Mouse (Mus musculus) inflammation-experienced regulatory T-cells, adult 6 months (primary cell): ENCODE data around the gene Ccnd2. TPM values are rescaled to one million over a fixed set of nuclear protein-coding genes. Genes with fewer than 3 reads are reported as not detected.

Source experiments
- ATAC-seq: one replicate; pipeline ENCODE4 v1.8.0; 2017
- polyA plus RNA-seq, 3 experiments: library from polyadenylated mRNA; unstranded; fragments of 100-300 nt; shearing (Covaris generic); gene quantifications; one replicate each; pipeline ENCODE4 v1.2.1; 2017

Gene Ccnd2
- polyA plus RNA-seq: 100 to 1,000 TPM; 622 to 765 (median 747) TPM

DNA sequence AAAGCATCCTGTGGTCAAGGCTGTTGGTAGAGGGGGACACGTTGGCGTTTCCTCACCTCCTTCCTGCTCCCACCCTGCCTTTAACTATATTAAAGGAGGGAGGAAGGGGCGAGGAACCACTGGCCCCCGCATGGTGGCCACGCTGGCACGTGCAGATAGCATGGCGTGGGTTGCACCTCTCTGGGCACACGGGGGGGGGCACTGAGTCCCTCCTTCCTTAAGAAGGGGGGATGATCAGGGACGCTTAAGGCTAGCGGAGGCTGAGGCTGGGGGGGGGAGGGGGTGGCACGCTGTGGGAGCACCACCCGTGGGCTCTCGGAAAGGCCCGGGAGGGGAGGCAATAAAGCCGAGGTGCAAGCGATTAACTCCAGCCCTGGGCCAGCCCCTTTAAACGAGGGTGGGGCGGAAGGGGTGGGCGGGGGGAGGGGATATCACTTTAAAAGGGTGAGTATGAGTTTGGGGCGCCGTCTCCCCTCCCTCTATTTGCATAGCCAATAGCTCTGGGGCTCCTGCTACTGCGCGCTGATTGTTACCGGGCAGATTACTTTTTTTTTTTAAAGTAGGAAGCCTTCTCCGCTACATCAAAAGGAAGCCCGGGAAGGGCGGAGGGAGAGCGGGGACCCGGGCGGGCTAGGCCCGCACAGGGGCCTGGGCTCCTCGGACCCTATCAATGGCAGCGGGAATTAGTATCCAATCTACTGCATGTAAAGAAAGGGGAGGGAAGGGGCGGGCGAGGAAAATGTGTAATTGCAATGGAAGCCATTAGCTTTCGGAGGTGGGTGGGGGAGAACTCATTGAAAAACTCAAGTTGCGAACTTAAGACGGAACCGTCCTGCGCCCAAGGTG lies at the start of gene Ccnd2:
Gene Ccnd2, minus strand, starts transcription at position 88 of the 846 bp plus-strand sequence.
- ATAC-seq: peak; percentile 53

DNA sequence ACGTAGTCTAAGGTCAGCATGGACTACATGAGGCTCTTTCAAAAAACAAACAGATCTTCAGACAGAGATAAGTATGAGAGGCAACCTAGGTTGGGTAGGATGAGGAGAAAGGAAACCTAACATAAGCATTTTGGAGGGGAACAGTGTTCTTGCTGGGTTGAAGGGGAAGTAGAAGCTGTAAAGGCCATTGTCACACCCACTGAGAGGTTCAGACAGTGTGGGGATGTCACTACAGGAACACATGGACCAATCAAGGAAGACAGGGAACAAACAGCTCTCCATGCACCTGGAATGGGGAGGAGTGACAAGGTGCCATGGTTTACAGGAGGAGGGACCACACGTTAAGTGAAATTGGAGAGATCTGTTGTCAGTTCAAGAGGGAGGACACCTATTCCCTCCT lies 45.0 kb upstream of the Ccnd2 start:
- no peak for ATAC-seq

GRCm38 (mm10) chr6:127181296-127181695 lies 29.3 kb upstream of the Ccnd2 start:
- ATAC-seq: no peak

GRCm38 (mm10) chr6:127179056-127179759 lies 27.2 kb upstream of the Ccnd2 start:
- ATAC-seq: no peak

DNA sequence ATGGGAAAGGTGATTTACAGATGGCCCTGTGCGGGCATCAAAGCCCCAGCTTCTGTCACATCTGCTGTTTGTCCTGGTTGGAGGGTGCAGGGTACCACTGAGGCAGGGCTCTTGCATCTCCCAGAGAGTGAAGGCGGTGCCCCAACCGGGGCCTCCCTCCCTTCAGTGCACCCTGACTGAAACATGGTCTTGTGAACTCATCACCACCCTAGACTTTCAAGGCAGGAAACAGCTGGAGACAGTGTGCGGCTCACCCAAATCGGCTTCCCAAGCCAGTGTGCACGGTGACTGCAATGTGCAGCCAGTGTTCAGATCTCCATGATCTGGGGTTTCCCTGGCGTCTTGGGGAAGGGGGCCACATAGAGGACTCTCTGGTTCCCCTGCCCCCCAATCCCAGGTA lies 26.0 kb upstream of the Ccnd2 start:
- ATAC-seq: no peak

DNA sequence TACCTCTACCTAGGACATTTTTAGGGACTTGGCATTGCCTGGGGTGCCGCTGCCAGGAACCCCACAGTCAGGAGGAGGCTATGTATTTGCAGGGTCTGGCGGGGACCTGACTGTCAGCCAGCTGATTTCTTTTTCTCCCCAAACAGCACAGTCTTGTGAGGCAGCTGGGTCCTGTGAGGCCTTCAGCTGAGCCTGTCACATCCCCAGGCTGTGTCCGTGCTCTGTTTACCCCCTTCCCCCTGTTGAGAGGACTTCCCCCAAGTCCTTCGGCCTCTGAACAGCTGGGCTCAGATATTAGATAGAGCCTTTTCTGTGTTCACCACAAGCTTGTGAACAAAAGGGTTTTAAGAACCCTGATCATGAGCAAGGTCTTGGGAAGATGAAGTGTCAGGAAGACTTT lies 25.4 kb upstream of the Ccnd2 start:
- ATAC-seq: no peak

- ATAC-seq: no peak
Measured at GRCm38 (mm10) chr6:127172461-127172860, 20.5 kb upstream of the Ccnd2 start.

DNA sequence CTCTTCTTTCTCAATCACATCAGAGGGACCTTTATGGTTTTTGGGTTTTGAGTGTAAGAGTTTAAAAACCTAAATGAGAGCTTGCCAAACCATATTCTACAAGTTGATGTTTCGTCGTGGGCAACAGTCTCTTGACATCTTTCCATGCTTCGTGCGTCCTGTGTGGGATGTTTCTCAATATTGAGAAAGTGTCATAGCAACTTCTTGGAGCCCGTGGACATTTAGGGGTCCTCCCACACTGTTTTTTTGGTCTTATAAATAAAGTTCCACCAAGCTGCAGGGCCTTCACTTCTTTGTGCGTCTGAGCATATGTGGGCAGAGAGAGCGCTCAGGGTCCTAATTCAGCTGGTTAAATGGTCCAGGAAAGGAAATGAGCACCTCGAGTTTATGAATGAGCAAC lies 18.7 kb upstream of the Ccnd2 start:
- ATAC-seq: no peak

DNA sequence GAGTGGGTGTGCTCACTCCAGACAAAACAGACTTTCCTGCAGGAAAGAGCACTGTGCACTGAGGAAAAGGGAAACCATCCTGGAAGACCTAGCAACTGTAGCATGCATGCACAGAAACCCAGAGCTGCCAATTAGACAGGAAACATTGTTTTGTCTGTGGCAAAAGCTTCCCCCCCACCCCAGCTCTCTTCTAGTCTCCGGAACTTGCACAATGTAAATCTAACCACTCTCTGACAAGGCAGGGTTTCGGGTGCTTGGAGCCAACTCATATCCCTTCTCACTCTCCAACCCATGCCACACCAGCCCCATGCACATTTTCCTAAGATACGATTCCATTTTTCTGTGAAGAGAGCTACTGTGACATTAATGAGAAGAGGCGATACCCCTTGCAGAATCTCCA lies 13.7 kb upstream of the Ccnd2 start:
- peak; percentile 52 for ATAC-seq

DNA sequence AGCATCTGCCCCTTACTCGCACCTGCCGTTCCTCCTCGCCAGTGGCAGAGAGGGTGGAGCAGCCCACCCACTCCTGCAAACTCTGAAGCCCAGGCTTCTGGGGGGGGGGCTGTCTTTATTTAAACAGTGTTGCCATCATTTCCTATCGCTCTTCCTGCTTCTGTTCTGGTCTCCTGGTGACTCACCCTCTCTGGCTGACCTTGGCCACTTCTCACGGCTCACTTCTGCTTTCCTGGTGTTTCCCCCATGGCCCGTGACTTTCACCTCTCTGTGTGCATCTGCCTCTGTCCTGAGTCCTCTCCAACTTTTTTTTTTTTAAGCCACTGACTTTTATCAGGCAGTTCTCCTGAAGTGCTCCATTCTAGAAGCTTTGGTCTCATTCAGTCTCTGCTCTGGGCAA lies 10.8 kb upstream of the Ccnd2 start:
- ATAC-seq: no peak

GRCm38 (mm10) chr6:127157321-127157720 lies 5.3 kb upstream of the Ccnd2 start:
- no peak for ATAC-seq

- peak; percentile 23 for ATAC-seq
Measured at GRCm38 (mm10) chr6:127155468-127155867, 3.5 kb upstream of the Ccnd2 start.

- peak; percentile 20 for ATAC-seq
Measured at GRCm38 (mm10) chr6:127154708-127155268, 2.8 kb upstream of the Ccnd2 start.

DNA sequence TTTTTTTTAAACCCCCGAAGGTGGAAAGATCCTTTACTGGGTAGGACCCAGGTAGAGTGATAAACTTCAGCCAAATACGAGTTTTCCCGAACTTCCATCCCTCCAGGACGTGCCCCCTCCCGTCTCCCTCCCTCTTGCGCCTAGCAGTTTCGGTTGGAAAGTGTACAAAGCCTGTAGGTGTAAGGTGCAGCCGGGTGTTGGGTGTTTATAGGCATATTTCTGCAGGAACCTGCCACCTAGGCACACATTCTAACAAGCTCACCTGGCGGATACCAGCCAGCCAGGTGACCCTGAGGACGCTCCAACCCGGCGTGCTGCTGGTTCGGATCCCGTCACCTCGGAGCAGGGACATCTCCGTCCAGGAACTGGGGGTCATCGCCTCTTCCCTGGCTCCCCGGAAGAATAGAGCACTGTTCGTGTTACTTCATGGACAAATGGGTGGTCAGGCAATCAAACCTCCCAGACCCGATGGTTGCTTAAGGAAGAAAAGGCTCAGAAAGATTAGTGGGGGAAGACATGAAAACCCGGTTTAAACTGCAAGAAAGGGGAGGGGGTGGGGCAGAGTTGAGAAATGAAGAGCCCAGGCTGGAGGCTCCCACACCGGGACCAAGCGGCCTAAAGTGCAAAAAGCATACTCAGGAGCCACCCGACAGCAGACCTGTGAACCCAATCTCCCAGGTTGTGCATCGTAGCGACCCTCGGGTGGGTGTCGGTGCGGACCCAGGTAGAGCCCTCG lies 2.1 kb upstream of the Ccnd2 start:
- no peak for ATAC-seq

GRCm38 (mm10) chr6:127153296-127153800 lies 1.4 kb upstream of the Ccnd2 start:
- ATAC-seq: no peak

DNA sequence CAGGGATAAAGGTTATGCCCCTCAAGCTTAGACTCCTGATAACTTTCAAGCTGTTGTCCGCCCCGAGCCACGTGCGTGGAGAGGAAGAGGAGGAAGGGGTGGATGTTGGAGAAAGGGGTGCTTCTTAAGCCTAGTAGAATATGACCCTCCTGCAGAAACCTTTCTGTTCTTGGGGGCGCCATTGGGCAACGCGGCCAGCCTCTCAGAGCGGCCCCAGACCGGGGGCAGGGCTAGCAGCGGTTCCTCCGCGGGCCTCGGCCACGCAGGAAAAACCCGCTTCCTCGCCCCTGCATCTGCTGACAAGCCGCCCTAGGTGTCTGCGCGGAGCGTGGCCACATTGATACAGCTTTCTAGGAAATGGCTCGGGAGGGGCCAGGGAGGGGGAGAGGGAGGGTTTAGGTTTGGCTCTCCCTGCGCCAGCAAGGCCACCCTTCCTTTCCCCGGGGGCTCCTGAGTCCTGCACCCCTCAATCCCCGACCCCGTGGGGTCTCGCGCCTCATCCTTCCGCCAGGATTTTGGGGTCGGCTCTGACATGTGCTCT lies 358 bp downstream of the Ccnd2 start:
- ATAC-seq: peak; percentile 12

- ATAC-seq: peak; percentile 32
Measured at GRCm38 (mm10) chr6:127150663-127151564, 1.1 kb downstream of the Ccnd2 start.

- ATAC-seq: no peak
Measured at GRCm38 (mm10) chr6:127149944-127150662, 1.9 kb downstream of the Ccnd2 start.

GRCm38 (mm10) chr6:127149303-127149943 lies 2.6 kb downstream of the Ccnd2 start:
- peak; percentile 6 for ATAC-seq
